Mouse (Mus musculus) limb, embryonic 13.5 days (tissue): Measurements from ENCODE around the gene Azgp1. TPM values are rescaled to one million over a fixed set of nuclear protein-coding genes. Genes with fewer than 3 reads are reported as not detected.
"Not testable (repeated sequence)": the region's sequence is repeated elsewhere in the genome, so short reads cannot be mapped to it uniquely, and the experiment has no call there.

ENCODE experiments used
- ATAC-seq: fragments of 200-750 bp; cut with Nextera tagmentation; 2 replicates; pipeline ENCODE4 v1.8.0; 2017; ENCODE audit warnings: low read depth, moderate number of reproducible peaks, moderate TSS enrichment; ENCODE audit not compliant: low FRiP score
- H3K27ac ChIP-seq: fragments of 300-500 bp; sonication (generic); 2 replicates; pipeline ENCODE4 v1.5.1; 2015; ENCODE audit warnings: inconsistent platforms, mild to moderate bottlenecking, moderate library complexity
- H3K27me3 ChIP-seq: fragments of 300-500 bp; sonication (generic); 2 replicates; pipeline ENCODE4 v1.6.1; 2015; ENCODE audit warnings: mild to moderate bottlenecking, inconsistent platforms
- H3K36me3 ChIP-seq: fragments of 300-500 bp; sonication (generic); 2 replicates; pipeline ENCODE4 v1.6.1; 2015; ENCODE audit warnings: inconsistent platforms, mild to moderate bottlenecking, moderate library complexity
- H3K4me1 ChIP-seq: fragments of 300-500 bp; sonication (generic); 2 replicates; pipeline ENCODE4 v1.6.1; 2015; ENCODE audit warnings: inconsistent platforms
- H3K4me2 ChIP-seq: fragments of 300-500 bp; sonication (generic); replicated peaks from 2 replicates; pipeline ENCODE4 v1.6.1; 2015; ENCODE audit warnings: inconsistent platforms, mild to moderate bottlenecking, moderate library complexity
- H3K4me3 ChIP-seq: fragments of 300-500 bp; sonication (generic); 2 replicates; pipeline ENCODE4 v1.5.1; 2015; ENCODE audit warnings: moderate library complexity, mild to moderate bottlenecking, inconsistent platforms
- H3K9ac ChIP-seq: fragments of 300-500 bp; sonication (generic); 2 replicates; pipeline ENCODE4 v1.6.1; 2015; ENCODE audit warnings: mild to moderate bottlenecking, inconsistent platforms
- H3K9me3 ChIP-seq: fragments of 300-500 bp; sonication (generic); 2 replicates; pipeline ENCODE4 v1.6.1; 2016; ENCODE audit warnings: inconsistent platforms
- WGBS: fragments of 180-500 bp; shearing (Covaris S2); methylation state at CpG from one replicate; pipeline ENCODE4 v1.1.7; 2015; 5-methylcytosine and 5-hydroxymethylcytosine counted together
- polyA plus RNA-seq: library from polyadenylated mRNA; unstranded; fragments of >200 nt; fragmentation: Nextera tagmentation; extraction: Ambion mirVana; gene quantifications from 2 replicates; pipeline ENCODE4 v1.2.1, GENCODE M21; 2015

Azgp1 gene
- not detected in 2 replicates for polyA plus RNA-seq

DNA sequence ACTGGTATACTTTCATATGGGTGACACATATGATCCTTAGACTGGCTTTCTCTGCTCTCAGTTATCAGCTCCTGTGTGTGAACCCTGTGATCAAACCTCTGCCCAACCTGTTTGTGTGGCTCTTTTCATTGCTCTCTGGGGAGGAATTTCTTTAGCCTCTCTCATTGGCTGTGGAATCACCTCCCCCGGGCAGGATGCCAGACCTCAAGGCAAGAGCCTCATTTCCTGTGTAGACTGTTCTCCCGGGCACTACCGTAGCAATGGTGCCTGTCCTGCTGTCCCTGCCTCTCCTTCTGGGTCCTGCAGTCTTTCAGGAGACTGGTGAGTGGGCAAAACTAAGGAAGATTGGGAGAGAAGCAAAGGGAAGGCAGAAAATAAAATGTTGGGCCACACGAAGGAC is at the start of gene Azgp1:
TSS of gene Azgp1 (plus strand) at position 221 of the 400 bp plus-strand sequence.
- Histone ChIP-seq H3K4me1 (0 out of 2 replicates have a peak, but pooled peaks cover 2% of the 10 kb centered on the region), H3K9ac (no peak within 1 kb of the TSS), H3K27me3 (0 out of 2 replicates have a peak, but pooled peaks cover 5% of the 10 kb centered on the region), H3K36me3 (no peaks in the 10 kb centered on the region), H3K27ac (no peak within 1 kb of the TSS), H3K4me3 (no peak within 1 kb of the TSS), H3K9me3 (0 out of 2 replicates have a peak, but pooled peaks cover 3% of the 10 kb centered on the region), H3K4me2 (no peak within 1 kb of the TSS)
- no peak for ATAC-seq
- 62% methylated on average over 4 of the region's 4 CpGs for WGBS

DNA sequence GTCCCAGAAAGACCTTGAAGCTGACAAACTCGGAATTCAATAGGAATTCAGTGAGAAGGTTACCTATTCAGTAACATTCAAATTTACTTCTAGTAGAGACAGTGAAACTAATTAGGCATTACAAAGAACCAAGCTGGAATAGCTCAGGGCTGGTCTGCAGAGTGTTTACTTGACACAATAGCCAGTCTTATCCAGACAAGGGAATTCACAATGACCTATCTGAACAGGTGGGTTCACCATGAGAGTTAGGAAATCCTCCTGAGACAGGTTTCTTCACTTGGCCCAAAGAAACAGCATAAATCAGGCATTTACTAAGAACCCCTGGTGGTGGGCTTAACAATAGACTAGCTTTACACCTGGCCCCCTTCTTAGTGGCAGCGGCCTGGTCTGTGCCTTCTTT is 47.4 kb upstream of the Azgp1 start:
- ATAC-seq, H3K4me1 ChIP-seq, H3K27me3 ChIP-seq, H3K4me3 ChIP-seq, H3K36me3 ChIP-seq, H3K4me2 ChIP-seq, H3K9me3 ChIP-seq, H3K9ac ChIP-seq, H3K27ac ChIP-seq: not testable (repeated sequence)
- WGBS = 79% methylated on average over 2 of the region's 2 CpGs

- Histone ChIP-seq H3K27me3 (no peaks in the 10 kb centered on the region), H3K27ac (no peak overlapping the region), H3K4me3 (no peak overlapping the region), H3K9me3 (no peaks in the 10 kb centered on the region), H3K4me1 (no peaks in the 10 kb centered on the region), H3K9ac (no peak overlapping the region), H3K4me2 (no peak overlapping the region), H3K36me3 (no peaks in the 10 kb centered on the region)
- WGBS = 93% methylated on average over 2 of the region's 2 CpGs
- no peak for ATAC-seq
These were observed 44.8 kb upstream of the Azgp1 start for GRCm38 (mm10) chr5:137936486-137936885.

- no peaks in the 10 kb centered on the region for H3K9me3 ChIP-seq
- no peaks in the 10 kb centered on the region for H3K36me3 ChIP-seq
- ATAC-seq = no peak
- H3K4me3 ChIP-seq = no peak overlapping the region
- no peak overlapping the region for H3K27ac ChIP-seq
- 65% methylated on average over 4 of the region's 4 CpGs for WGBS
- no peaks in the 10 kb centered on the region for H3K4me1 ChIP-seq
- no peak overlapping the region for H3K4me2 ChIP-seq
- no peak overlapping the region for H3K9ac ChIP-seq
- no peaks in the 10 kb centered on the region for H3K27me3 ChIP-seq
These were observed 44.1 kb upstream of the Azgp1 start for GRCm38 (mm10) chr5:137937238-137937637.

DNA sequence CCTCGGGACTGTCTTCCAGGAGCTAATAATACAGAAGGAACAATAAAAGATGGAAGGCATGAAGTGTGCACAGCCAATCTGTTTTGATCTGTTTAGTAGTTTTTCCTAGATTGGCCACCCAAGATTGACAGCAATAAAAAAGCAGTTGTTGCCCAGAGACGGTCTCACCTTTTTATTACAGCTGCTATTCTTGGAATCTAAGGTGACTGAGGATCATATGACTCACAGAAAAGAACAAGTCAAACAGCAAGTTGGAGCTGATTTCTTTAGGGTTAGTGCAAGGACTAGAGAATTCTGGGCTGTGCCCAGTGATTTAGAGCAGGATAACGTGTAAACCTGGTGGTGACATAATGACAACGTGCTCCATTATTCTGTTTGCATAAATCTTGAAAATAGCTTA is 40.4 kb upstream of the Azgp1 start:
- WGBS = 71% methylated on average over 4 of the region's 4 CpGs
- Histone ChIP-seq H3K27me3 (no peaks in the 10 kb centered on the region), H3K4me2 (no peak overlapping the region), H3K36me3 (no peaks in the 10 kb centered on the region), H3K4me3 (no peak overlapping the region), H3K27ac (no peak overlapping the region), H3K9ac (no peak overlapping the region), H3K9me3 (no peaks in the 10 kb centered on the region), H3K4me1 (no peaks in the 10 kb centered on the region)
- no peak for ATAC-seq

GRCm38 (mm10) chr5:137943133-137943532 is 38.2 kb upstream of the Azgp1 start:
- H3K4me3 ChIP-seq = no peak overlapping the region
- ATAC-seq = no peak
- no peaks in the 10 kb centered on the region for H3K4me1 ChIP-seq
- no peaks in the 10 kb centered on the region for H3K9me3 ChIP-seq
- no peaks in the 10 kb centered on the region for H3K36me3 ChIP-seq
- whole genome bisulfite sequencing = 86% methylated on average over 1 of the region's 1 CpGs
- H3K27me3 ChIP-seq = no peaks in the 10 kb centered on the region
- no peak overlapping the region for H3K4me2 ChIP-seq
- no peak overlapping the region for H3K27ac ChIP-seq
- H3K9ac ChIP-seq = no peak overlapping the region

- H3K4me2 ChIP-seq = no peak overlapping the region
- no peak overlapping the region for H3K9ac ChIP-seq
- no peak overlapping the region for H3K27ac ChIP-seq
- H3K36me3 ChIP-seq = no peaks in the 10 kb centered on the region
- H3K27me3 ChIP-seq = no peaks in the 10 kb centered on the region
- no peaks in the 10 kb centered on the region for H3K9me3 ChIP-seq
- no peaks in the 10 kb centered on the region for H3K4me1 ChIP-seq
- H3K4me3 ChIP-seq = no peak overlapping the region
- no peak for ATAC-seq
These were observed 34.0 kb upstream of the Azgp1 start for GRCm38 (mm10) chr5:137947303-137947702.

DNA sequence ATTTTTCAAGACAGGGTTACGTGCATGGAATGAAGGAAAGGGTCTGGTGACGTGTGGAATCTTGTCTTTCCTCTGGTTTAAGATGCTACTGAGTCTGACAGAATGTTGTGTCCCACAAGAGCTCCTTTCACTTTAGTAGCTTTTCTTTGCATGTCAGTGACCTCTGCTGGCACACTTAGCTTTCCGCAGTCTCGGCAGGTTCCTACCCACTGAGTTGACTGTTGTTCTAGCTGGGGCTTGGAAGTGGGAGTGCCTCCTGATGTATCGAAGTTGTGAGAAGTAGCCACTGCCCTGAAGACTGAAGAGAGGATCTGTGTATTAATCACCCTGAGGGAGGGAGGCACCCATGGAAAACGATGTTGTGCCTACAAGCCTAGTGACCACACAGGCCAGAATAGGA is 30.1 kb upstream of the Azgp1 start:
- ATAC-seq = no peak
- H3K4me3 ChIP-seq = no peak overlapping the region

GRCm38 (mm10) chr5:137956404-137956803 is 24.9 kb upstream of the Azgp1 start:
- 86% methylated on average over 3 of the region's 3 CpGs for WGBS
- no peak overlapping the region for H3K9ac ChIP-seq
- no peaks in the 10 kb centered on the region for H3K4me1 ChIP-seq
- H3K36me3 ChIP-seq = no peaks in the 10 kb centered on the region
- no peak for ATAC-seq
- no peaks in the 10 kb centered on the region for H3K9me3 ChIP-seq
- no peak overlapping the region for H3K4me3 ChIP-seq
- no peak overlapping the region for H3K27ac ChIP-seq
- no peak overlapping the region for H3K4me2 ChIP-seq
- H3K27me3 ChIP-seq = no peaks in the 10 kb centered on the region

More for the DNA sequence above, 30.1 kb upstream of the Azgp1 start:
- no peaks in the 10 kb centered on the region for H3K4me1 ChIP-seq
- no peak overlapping the region for H3K27ac ChIP-seq
- no peaks in the 10 kb centered on the region for H3K9me3 ChIP-seq
- H3K27me3 ChIP-seq = no peaks in the 10 kb centered on the region
- H3K9ac ChIP-seq = no peak overlapping the region
- no peak overlapping the region for H3K4me2 ChIP-seq
- 39% methylated on average over 6 of the region's 6 CpGs for WGBS
- no peaks in the 10 kb centered on the region for H3K36me3 ChIP-seq

- H3K36me3 ChIP-seq = no peaks in the 10 kb centered on the region
- H3K27me3 ChIP-seq = no peaks in the 10 kb centered on the region
- no peak within 1 kb of the TSS for H3K27ac ChIP-seq
- no peak within 1 kb of the TSS for H3K9ac ChIP-seq
- 85% methylated on average over 8 of the region's 8 CpGs for WGBS
- H3K4me3 ChIP-seq = no peak within 1 kb of the TSS
- ATAC-seq = no peak
- H3K9me3 ChIP-seq = no peaks in the 10 kb centered on the region
- H3K4me2 ChIP-seq = no peak within 1 kb of the TSS
- H3K4me1 ChIP-seq = no peaks in the 10 kb centered on the region
These were observed 18.4 kb upstream of the Azgp1 start, which contains the start of gene Gjc3 for GRCm38 (mm10) chr5:137962945-137963344. TSS of gene Gjc3 (minus strand) at chr5:137963098.

- no peak overlapping the region for H3K4me2 ChIP-seq
- H3K4me3 ChIP-seq = no peak overlapping the region
- peak; percentile 51 for ATAC-seq
- no peaks in the 10 kb centered on the region for H3K4me1 ChIP-seq
- H3K27me3 ChIP-seq = no peaks in the 10 kb centered on the region
- H3K36me3 ChIP-seq = no peaks in the 10 kb centered on the region
- H3K9ac ChIP-seq = no peak overlapping the region
- H3K27ac ChIP-seq = no peak overlapping the region
- no peaks in the 10 kb centered on the region for H3K9me3 ChIP-seq
These were observed 14.8 kb upstream of the Azgp1 start for GRCm38 (mm10) chr5:137966492-137966891.

- 81% methylated on average over 2 of the region's 2 CpGs for WGBS
- H3K36me3 ChIP-seq = no peaks in the 10 kb centered on the region
- no peak overlapping the region for H3K9ac ChIP-seq
- no peak overlapping the region for H3K4me2 ChIP-seq
- no peak overlapping the region for H3K27ac ChIP-seq
- no peaks in the 10 kb centered on the region for H3K9me3 ChIP-seq
- H3K27me3 ChIP-seq = no peaks in the 10 kb centered on the region
- H3K4me1 ChIP-seq = no peaks in the 10 kb centered on the region
- ATAC-seq = no peak
- no peak overlapping the region for H3K4me3 ChIP-seq
These were observed 8.2 kb upstream of the Azgp1 start for GRCm38 (mm10) chr5:137973161-137973560.

DNA sequence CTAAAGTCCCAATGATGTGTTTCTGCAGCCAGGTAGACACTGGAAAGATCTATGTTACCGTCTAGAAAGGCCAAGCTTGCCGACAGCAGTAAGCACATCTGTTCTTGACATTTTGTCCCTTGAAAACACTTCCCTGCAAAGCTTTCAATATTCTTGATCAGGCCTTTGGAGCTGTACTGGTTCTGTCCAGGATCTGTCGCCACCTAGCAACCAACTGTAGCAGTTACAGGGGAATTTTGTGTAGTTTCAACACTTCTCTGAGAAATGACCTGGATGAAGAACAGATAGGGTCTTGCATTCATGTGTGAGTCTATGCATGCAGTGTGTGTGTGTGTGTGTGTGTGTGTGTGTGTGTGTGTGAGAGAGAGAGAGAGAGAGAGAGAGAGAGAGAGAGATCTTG is 7.6 kb upstream of the Azgp1 start:
- Histone ChIP-seq H3K27ac (no peak overlapping the region), H3K9ac (no peak overlapping the region), H3K27me3 (no peaks in the 10 kb centered on the region), H3K4me2 (no peak overlapping the region), H3K9me3 (no peaks in the 10 kb centered on the region), H3K4me3 (no peak overlapping the region), H3K36me3 (no peaks in the 10 kb centered on the region), H3K4me1 (no peaks in the 10 kb centered on the region)
- no peak for ATAC-seq
- 55% methylated on average over 3 of the region's 3 CpGs for WGBS
